Mouse (Mus musculus): Measurements from ENCODE around the gene Rxra. TPM values are rescaled to one million over a fixed set of nuclear protein-coding genes. Genes with fewer than 3 reads are reported as not detected.

The Rxra gene
- polyA plus RNA-seq, 1 experiment from 2014 or later = 9.4 TPM

DNA sequence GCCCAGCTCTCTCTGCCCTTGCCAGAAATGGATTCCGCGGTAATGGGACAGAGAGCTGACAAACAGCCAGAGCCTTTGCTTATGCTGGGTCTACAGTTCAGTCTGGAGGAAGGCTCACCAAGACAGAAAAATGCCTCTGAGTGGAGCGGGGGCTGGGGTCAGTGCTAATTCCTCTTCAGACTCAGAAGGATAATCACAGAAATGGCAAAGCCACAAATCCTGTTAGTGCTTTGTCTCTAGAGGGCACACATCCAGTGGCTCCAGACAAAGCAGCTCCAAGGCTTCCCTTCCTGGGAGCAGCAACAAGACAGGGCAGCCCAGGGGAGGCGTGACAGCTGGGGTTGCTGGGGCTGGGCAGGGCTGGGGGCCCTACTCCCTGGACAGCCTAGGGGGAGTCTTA lies 9.5 kb upstream of the Rxra start:
- Histone ChIP-seq H3K4me1 (replicated peaks; ENCODE audit: insufficient read depth, low read length) (peaks cover 6% of the 10 kb centered on the region), H3K9ac (ENCODE audit: low read depth, low read length) (no peak overlapping the region), H3K27ac (no peak overlapping the region), H3K4me3 (replicated peaks; ENCODE audit: low read depth, low read length) (no peak overlapping the region), H3K4me2 (ENCODE audit: low read length) (no peak overlapping the region), H3K36me3 (ENCODE audit: insufficient read depth, low read length) (no peaks in the 10 kb centered on the region), H3K27me3 (ENCODE audit: insufficient read depth, low read length) (no peaks in the 10 kb centered on the region), H3K9me3 (replicated peaks; ENCODE audit: low read length) (no peaks in the 10 kb centered on the region)
- WGBS = 66% methylated on average over 4 of the region's 4 CpGs
- DNase-seq (ENCODE audit: low spot score) (peak; percentile 34), ATAC-seq (replicated peaks; ENCODE audit: low FRiP score, low read depth) (no peak)
- no peak for TF ChIP-seq CTCF (IDR thresholded peaks at IDR 0.05; ENCODE audit: low read depth)

- no peak for ATAC-seq (replicated peaks; ENCODE audit: low FRiP score, low read depth)
- Histone ChIP-seq H3K27ac (no peak overlapping the region), H3K4me1 (replicated peaks; ENCODE audit: insufficient read depth, low read length) (peaks cover 14% of the 10 kb centered on the region), H3K4me3 (replicated peaks; ENCODE audit: low read depth, low read length) (no peak overlapping the region), H3K9ac (ENCODE audit: low read depth, low read length) (no peak overlapping the region), H3K4me2 (ENCODE audit: low read length) (no peak overlapping the region), H3K9me3 (replicated peaks; ENCODE audit: low read length) (no peaks in the 10 kb centered on the region), H3K36me3 (ENCODE audit: insufficient read depth, low read length) (no peaks in the 10 kb centered on the region), H3K27me3 (ENCODE audit: insufficient read depth, low read length) (no peaks in the 10 kb centered on the region)
- no peak for TF ChIP-seq CTCF (IDR thresholded peaks at IDR 0.05; ENCODE audit: low read depth)
- WGBS = 46% methylated on average over 4 of the region's 4 CpGs
- DNase-seq (ENCODE audit: low spot score) = no peak
Measured at GRCm38 (mm10) chr2:27667677-27668076, 8.6 kb upstream of the Rxra start.

GRCm38 (mm10) chr2:27670746-27671145 lies 5.5 kb upstream of the Rxra start:
- Histone ChIP-seq H3K4me2 (ENCODE audit: low read length) (no peak overlapping the region), H3K9ac (ENCODE audit: low read depth, low read length) (no peak overlapping the region), H3K27ac (no peak overlapping the region), H3K36me3 (ENCODE audit: insufficient read depth, low read length) (no peaks in the 10 kb centered on the region), H3K27me3 (ENCODE audit: insufficient read depth, low read length) (no peaks in the 10 kb centered on the region), H3K4me3 (replicated peaks; ENCODE audit: low read depth, low read length) (no peak overlapping the region), H3K9me3 (replicated peaks; ENCODE audit: low read length) (no peaks in the 10 kb centered on the region), H3K4me1 (replicated peaks; ENCODE audit: insufficient read depth, low read length) (peaks cover 14% of the 10 kb centered on the region)
- no peak for TF ChIP-seq CTCF (IDR thresholded peaks at IDR 0.05; ENCODE audit: low read depth)
- WGBS = 46% methylated on average over 5 of the region's 5 CpGs
- ATAC-seq (replicated peaks; ENCODE audit: low FRiP score, low read depth) = no peak
- no peak for DNase-seq (ENCODE audit: low spot score)

GRCm38 (mm10) chr2:27671633-27672091 lies 4.6 kb upstream of the Rxra start:
- Histone ChIP-seq H3K36me3 (ENCODE audit: insufficient read depth, low read length) (no peaks in the 10 kb centered on the region), H3K4me3 (replicated peaks; ENCODE audit: low read depth, low read length) (no peak overlapping the region), H3K9me3 (replicated peaks; ENCODE audit: low read length) (no peaks in the 10 kb centered on the region), H3K4me2 (ENCODE audit: low read length) (no peak overlapping the region), H3K27ac (peak overlapping the region; percentile 68), H3K27me3 (ENCODE audit: insufficient read depth, low read length) (no peaks in the 10 kb centered on the region), H3K4me1 (replicated peaks; ENCODE audit: insufficient read depth, low read length) (peaks cover 14% of the 10 kb centered on the region), H3K9ac (ENCODE audit: low read depth, low read length) (0 out of 2 replicates have a peak overlapping the region, but pooled peaks have one; percentile 35)
- peak; percentile 35 for DNase-seq (ENCODE audit: low spot score)
- WGBS = 21% methylated on average over 3 of the region's 3 CpGs
- no peak for TF ChIP-seq CTCF (IDR thresholded peaks at IDR 0.05; ENCODE audit: low read depth)
- ATAC-seq (replicated peaks; ENCODE audit: low FRiP score, low read depth) = peak; percentile 74

- peak; percentile 68 for DNase-seq (ENCODE audit: low spot score)
- peaks cover 39% of the 10 kb centered on the region for H3K4me1 ChIP-seq (replicated peaks; ENCODE audit: insufficient read depth, low read length)
- H3K9ac ChIP-seq (ENCODE audit: low read depth, low read length) = peak overlapping the region; percentile 97
- peak overlapping the region; percentile 97 for H3K27ac ChIP-seq
- H3K4me3 ChIP-seq (replicated peaks; ENCODE audit: low read depth, low read length) = peak overlapping the region; percentile 93
- no peaks in the 10 kb centered on the region for H3K27me3 ChIP-seq (ENCODE audit: insufficient read depth, low read length)
- no peaks in the 10 kb centered on the region for H3K36me3 ChIP-seq (ENCODE audit: insufficient read depth, low read length)
- peak; percentile 38 for ATAC-seq (replicated peaks; ENCODE audit: low FRiP score, low read depth)
- no peak for TF ChIP-seq CTCF (IDR thresholded peaks at IDR 0.05; ENCODE audit: low read depth)
- peak overlapping the region; percentile 97 for H3K4me2 ChIP-seq (ENCODE audit: low read length)
- no peaks in the 10 kb centered on the region for H3K9me3 ChIP-seq (replicated peaks; ENCODE audit: low read length)
- under 1% methylated on average over 63 of the region's 106 CpGs for WGBS
Measured at GRCm38 (mm10) chr2:27676478-27677325, 462 bp downstream of the Rxra start.

- Histone ChIP-seq H3K36me3 (ENCODE audit: insufficient read depth, low read length) (no peaks in the 10 kb centered on the region), H3K9me3 (replicated peaks; ENCODE audit: low read length) (no peaks in the 10 kb centered on the region), H3K27me3 (ENCODE audit: insufficient read depth, low read length) (no peaks in the 10 kb centered on the region), H3K9ac (ENCODE audit: low read depth, low read length) (peak overlapping the region; percentile 97), H3K27ac (peak overlapping the region; percentile 97), H3K4me2 (ENCODE audit: low read length) (peak overlapping the region; percentile 97), H3K4me1 (replicated peaks; ENCODE audit: insufficient read depth, low read length) (peaks cover 39% of the 10 kb centered on the region), H3K4me3 (replicated peaks; ENCODE audit: low read depth, low read length) (peak overlapping the region; percentile 93)
- ATAC-seq (replicated peaks; ENCODE audit: low FRiP score, low read depth) (peak; percentile 5), DNase-seq (ENCODE audit: low spot score) (peak; percentile 52)
- no peak for TF ChIP-seq CTCF (IDR thresholded peaks at IDR 0.05; ENCODE audit: low read depth)
- WGBS = under 1% methylated on average over 68 of the region's 77 CpGs
Measured at GRCm38 (mm10) chr2:27677411-27678310, 1.4 kb downstream of the Rxra start.
